Mouse (Mus musculus) liver, embryonic 14.5 days (tissue): Measurements from ENCODE around the gene Muc20.

ENCODE experiments used
- CTCF ChIP-seq: IDR thresholded peaks from 2 replicates; pipeline ENCODE4 v1.5.1; 2016; ENCODE audit warnings: antibody characterized with exemption, low read depth, control low read depth
- EP300 ChIP-seq: IDR thresholded peaks from 2 replicates; pipeline ENCODE4 v1.6.1; 2016; ENCODE audit warnings: antibody characterized with exemption, low read depth

DNA sequence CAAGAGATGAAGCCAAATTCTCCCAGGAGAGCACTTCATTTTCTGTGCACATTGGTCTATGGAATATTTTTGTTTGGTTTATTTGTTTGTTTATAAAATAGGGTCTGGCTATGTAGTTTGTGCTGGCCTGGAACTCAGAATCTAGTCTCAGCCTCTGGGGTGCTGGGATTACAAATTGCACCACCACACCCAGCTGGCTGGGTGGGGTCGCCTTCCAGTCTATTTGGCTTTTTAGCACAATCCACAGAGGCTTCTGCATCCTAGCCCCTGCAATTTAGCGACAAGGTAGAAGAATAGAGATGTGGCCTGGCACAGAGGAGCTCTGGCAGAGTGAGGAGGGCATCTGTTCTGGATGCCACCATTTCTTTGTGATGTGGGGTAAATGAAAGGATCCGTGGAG lies 16.5 kb upstream of the Muc20 start:
- TF ChIP-seq CTCF (no peak), EP300 (no peak)
